Comparison of ENCODE assay signal across 13 mouse cellular contexts in the genomic region with DNA sequence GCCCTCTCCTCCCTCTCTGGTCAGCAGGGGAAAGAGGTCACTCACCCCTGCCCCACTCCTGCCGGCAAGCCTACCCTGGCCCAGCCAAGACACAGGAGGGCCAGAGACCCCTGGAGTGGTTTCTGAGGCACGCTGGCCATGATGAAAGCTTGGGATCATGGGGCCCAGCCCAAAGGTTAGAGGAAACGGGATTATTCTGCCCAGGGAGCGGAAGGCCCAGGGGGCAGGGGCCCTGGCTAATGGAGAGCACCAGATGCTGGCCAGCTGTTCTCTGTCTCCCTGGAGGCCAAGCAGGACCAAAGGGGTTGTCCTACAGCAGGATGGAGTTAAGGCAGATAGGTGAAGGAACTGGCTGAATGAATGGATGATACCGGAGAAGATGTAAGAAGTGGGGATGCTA.
A peak's percentile ranks its signal among the peaks of the same experiment; 100 is the strongest.
DNase-seq lines count a peak whose midpoint lies in the region; ATAC-seq and TF ChIP-seq lines count a peak whose summit lies in the region.
"Had no signal": no experiment of that assay in that cellular context is flagged by ENCODE, and none has a peak within 500 bp of the region (broad histone marks: within the 10 kb centered on the region; RNA-seq: fewer than 3 reads in every experiment).

No protein-coding gene starts in this region.

- peak overlapping the region; percentile 24; the same call in 1 of the 2 replicates for H3K27ac ChIP-seq in hindbrain, embryonic 10.5 days
- H3K27ac ChIP-seq in hindbrain, postnatal 0 days, result no peak overlapping the region
- peak overlapping the region; percentile 89 for H3K27ac ChIP-seq in limb, embryonic 10.5 days
- peak overlapping the region; percentile 84 for H3K27ac ChIP-seq in limb, embryonic 12.5 days
- H3K27ac ChIP-seq: forebrain, embryonic 15.5 days; heart, embryonic 15.5 days; hindbrain, embryonic 14.5 days had no signal

- H3K4me1 ChIP-seq in hindbrain, embryonic 10.5 days (replicated peaks), result peaks cover 64% of the 10 kb centered on the region
- peaks cover 5% of the 10 kb centered on the region; the same call in 1 of the 2 replicates for H3K4me1 ChIP-seq in hindbrain, postnatal 0 days (ENCODE audit: insufficient read depth, low read length)
- H3K4me1 ChIP-seq in limb, embryonic 10.5 days, result peaks cover 86% of the 10 kb centered on the region
- H3K4me1 ChIP-seq in limb, embryonic 12.5 days (replicated peaks), result peaks cover 67% of the 10 kb centered on the region

- H3K9me3 ChIP-seq in hindbrain, embryonic 10.5 days, result no peaks in the 10 kb centered on the region
- no peaks in the 10 kb centered on the region for H3K9me3 ChIP-seq in hindbrain, postnatal 0 days (ENCODE audit: low read length)
- no peaks in the 10 kb centered on the region for H3K9me3 ChIP-seq in limb, embryonic 10.5 days (replicated peaks)
- peaks cover 4% of the 10 kb centered on the region for H3K9me3 ChIP-seq in limb, embryonic 12.5 days
- H3K9me3 ChIP-seq: forebrain, embryonic 15.5 days; heart, embryonic 15.5 days had no signal

- H3K36me3 ChIP-seq in hindbrain, embryonic 10.5 days, result no peaks in the 10 kb centered on the region
- H3K36me3 ChIP-seq in hindbrain, postnatal 0 days (ENCODE audit: insufficient read depth, low read length), result no peaks in the 10 kb centered on the region
- no peaks in the 10 kb centered on the region for H3K36me3 ChIP-seq in limb, embryonic 10.5 days
- no peaks in the 10 kb centered on the region for H3K36me3 ChIP-seq in limb, embryonic 12.5 days
- H3K36me3 ChIP-seq: forebrain, embryonic 15.5 days; heart, embryonic 15.5 days had no signal

- no peak overlapping the region for H3K4me2 ChIP-seq in hindbrain, postnatal 0 days (ENCODE audit: low read depth, low read length)
- H3K4me2 ChIP-seq in limb, embryonic 12.5 days, result peak overlapping the region; percentile 42
- H3K4me2 ChIP-seq: forebrain, embryonic 15.5 days; heart, embryonic 11.5 days; heart, embryonic 15.5 days; hindbrain, embryonic 14.5 days had no signal

- no peak for ATAC-seq in hindbrain, postnatal 0 days
- ATAC-seq in limb, embryonic 12.5 days (ENCODE audit: insufficient number of reproducible peaks, insufficient read depth, low FRiP score, low TSS enrichment, low read depth), result no peak
- ATAC-seq: forebrain, embryonic 15.5 days had no signal

- H3K4me3 ChIP-seq in hindbrain, embryonic 10.5 days, result no peak overlapping the region
- no peak overlapping the region for H3K4me3 ChIP-seq in hindbrain, postnatal 0 days (ENCODE audit: low read length)
- peak overlapping the region; percentile 46 for H3K4me3 ChIP-seq in limb, embryonic 10.5 days
- peak overlapping the region; percentile 25 for H3K4me3 ChIP-seq in limb, embryonic 12.5 days (replicated peaks)
- H3K4me3 ChIP-seq: forebrain, embryonic 15.5 days; heart, embryonic 15.5 days had no signal

- DNase-seq in hindbrain, embryonic 10.5 days (ENCODE audit: low spot score), result no peak
- no peak for DNase-seq in hindbrain, postnatal 0 days (ENCODE audit: low spot score)
- peak; percentile 64 for DNase-seq in limb, embryonic 10.5 days (ENCODE audit: low spot score)
- no peak for DNase-seq in c-Kit-positive CD71-positive TER-119-positive erythroid progenitor cells, embryonic 14.5 days (ENCODE audit: low spot score)
- no peak for DNase-seq in kidney, adult 18-20 months
- DNase-seq: cerebellum, adult 11 months; cerebellum, adult 8-10 months; cerebellum, postnatal 14 days had no signal

- WGBS in hindbrain, embryonic 10.5 days, result 42% methylated on average over 5 of the region's 5 CpGs
- WGBS in hindbrain, postnatal 0 days, result 68% methylated on average over 5 of the region's 5 CpGs
- 18% methylated on average over 5 of the region's 5 CpGs for WGBS in limb, embryonic 10.5 days
- WGBS in limb, embryonic 12.5 days, result 28% methylated on average over 5 of the region's 5 CpGs

- TF ChIP-seq CTCF in hindbrain, postnatal 0 days (IDR thresholded peaks at IDR 0.05; ENCODE audit: low read depth), result no peak

- H3K27me3 ChIP-seq in hindbrain, embryonic 10.5 days (ENCODE audit: insufficient read depth, poor library complexity, severe bottlenecking), result peaks cover 67% of the 10 kb centered on the region
- no peaks in the 10 kb centered on the region for H3K27me3 ChIP-seq in hindbrain, postnatal 0 days (ENCODE audit: insufficient read depth, low read length)
- H3K27me3 ChIP-seq in limb, embryonic 10.5 days (ENCODE audit: low read depth, poor library complexity, severe bottlenecking), result peaks cover 65% of the 10 kb centered on the region
- peaks cover 45% of the 10 kb centered on the region for H3K27me3 ChIP-seq in limb, embryonic 12.5 days

- no peak overlapping the region for H3K9ac ChIP-seq in hindbrain, postnatal 0 days (replicated peaks; ENCODE audit: low read length)
- peak overlapping the region; percentile 48 for H3K9ac ChIP-seq in limb, embryonic 12.5 days (replicated peaks)
- H3K9ac ChIP-seq: forebrain, embryonic 15.5 days; heart, embryonic 15.5 days; hindbrain, embryonic 14.5 days had no signal

Comparison
In these comparisons a context has a peak if more than half of its experiments do, and no peak if none do; other contexts are left out.
1. H3K4me3 ChIP-seq: peak in limb, embryonic 10.5 days (single experiment) and limb, embryonic 12.5 days (single experiment); none in hindbrain, embryonic 10.5 days (single experiment) and hindbrain, postnatal 0 days (single experiment).